Mouse (Mus musculus) liver, embryonic 16.5 days (tissue): ENCODE data around the gene Magi2. TPM values are rescaled to one million over a fixed set of nuclear protein-coding genes. Genes with fewer than 3 reads are reported as not detected.

Experiments used
- ATAC-seq: fragments of 200-750 bp; cut with Nextera tagmentation; 2 replicates; pipeline ENCODE4 v1.8.0; 2017; ENCODE audit warnings: low read depth, mild to moderate bottlenecking, moderate number of reproducible peaks, moderate library complexity
- H3K27ac ChIP-seq: fragments of 300-500 bp; sonication (generic); 2 replicates; pipeline ENCODE4 v1.5.1; 2014; ENCODE audit warnings: mild to moderate bottlenecking, low read length
- H3K27me3 ChIP-seq: fragments of 300-500 bp; sonication (generic); 2 replicates; pipeline ENCODE4 v1.6.1; 2014; ENCODE audit warnings: low read depth, low read length, mixed read lengths; ENCODE audit not compliant: control insufficient read depth, insufficient read depth
- H3K36me3 ChIP-seq: fragments of 300-500 bp; sonication (generic); 2 replicates; pipeline ENCODE4 v1.6.1; 2014; ENCODE audit warnings: mild to moderate bottlenecking; ENCODE audit not compliant: control insufficient read depth, insufficient read depth
- H3K4me1 ChIP-seq: fragments of 300-500 bp; sonication (generic); 2 replicates; pipeline ENCODE4 v1.6.1; 2014; ENCODE audit warnings: low read depth, low read length, mixed read lengths; ENCODE audit not compliant: control insufficient read depth
- H3K4me2 ChIP-seq: fragments of 300-500 bp; sonication (generic); 2 replicates; pipeline ENCODE4 v1.6.1; 2014; ENCODE audit warnings: low read depth, low read length, mixed read lengths
- H3K4me3 ChIP-seq: fragments of 300-500 bp; sonication (generic); 2 replicates; pipeline ENCODE4 v1.5.1; 2014; ENCODE audit warnings: low read depth, mild to moderate bottlenecking, low read length
- H3K9ac ChIP-seq: fragments of 300-500 bp; sonication (generic); 2 replicates; pipeline ENCODE4 v1.6.1; 2014; ENCODE audit warnings: low read depth, low read length
- H3K9me3 ChIP-seq: fragments of 300-500 bp; sonication (generic); replicated peaks from 2 replicates; pipeline ENCODE4 v1.6.1; 2016; ENCODE audit warnings: low read length; ENCODE audit not compliant: control insufficient read depth
- WGBS: fragments of 180-500 bp; shearing (Covaris S2); extraction: QIAGEN DNeasy Blood & Tissue Kit; methylation state at CpG from one replicate; pipeline ENCODE4 v1.1.7; 2014; ENCODE audit not compliant: insufficient replicate concordance; 5-methylcytosine and 5-hydroxymethylcytosine counted together
- polyA plus RNA-seq: library from polyadenylated mRNA; unstranded; fragments of >200 nt; fragmentation: Nextera tagmentation; extraction: Ambion mirVana; gene quantifications from 2 replicates; pipeline ENCODE4 v1.2.1, GENCODE M21; 2015

Gene Magi2
- polyA plus RNA-seq, 1 experiment from 2014 or later, result 0.34 TPM

- Histone ChIP-seq H3K27ac (no peak overlapping the region), H3K4me3 (no peak overlapping the region), H3K36me3 (no peaks in the 10 kb centered on the region), H3K4me1 (no peaks in the 10 kb centered on the region), H3K9ac (no peak overlapping the region), H3K9me3 (no peaks in the 10 kb centered on the region), H3K4me2 (no peak overlapping the region), H3K27me3 (no peaks in the 10 kb centered on the region)
- no peak for ATAC-seq
- WGBS, result 84% methylated on average over 2 of the region's 2 CpGs
These were observed 518.5 kb downstream of the Magi2 start for GRCm38 (mm10) chr5:19745376-19745775.

DNA sequence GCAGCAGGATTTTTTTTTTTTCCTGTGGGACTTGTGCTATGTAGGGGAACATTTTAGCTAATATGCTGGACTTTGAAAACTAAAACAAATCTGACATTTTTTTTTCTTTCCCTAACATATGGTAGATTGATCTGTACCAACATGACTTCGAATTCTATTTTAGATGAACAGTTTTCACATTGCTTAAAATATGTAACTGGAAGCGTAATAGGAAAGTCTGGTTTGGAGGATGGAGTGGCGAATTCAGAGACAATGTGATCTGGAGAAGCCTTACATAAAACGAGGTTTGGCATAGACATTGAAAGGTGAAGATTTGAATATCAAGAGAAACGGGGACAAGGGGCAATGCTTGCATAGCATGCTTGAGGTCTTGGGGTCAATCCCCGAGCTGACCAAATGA lies 519.1 kb downstream of the Magi2 start:
- H3K4me1 ChIP-seq, result no peaks in the 10 kb centered on the region

GRCm38 (mm10) chr5:19746865-19747514 lies 520.2 kb downstream of the Magi2 start:
- no peaks in the 10 kb centered on the region for H3K27me3 ChIP-seq

More for the DNA sequence above, 519.1 kb downstream of the Magi2 start:
- WGBS, result 52% methylated on average over 6 of the region's 6 CpGs
- Histone ChIP-seq H3K4me2 (no peak overlapping the region), H3K36me3 (no peaks in the 10 kb centered on the region), H3K27ac (no peak overlapping the region), H3K27me3 (no peaks in the 10 kb centered on the region), H3K9ac (no peak overlapping the region), H3K9me3 (no peaks in the 10 kb centered on the region), H3K4me3 (no peak overlapping the region)
- no peak for ATAC-seq

DNA sequence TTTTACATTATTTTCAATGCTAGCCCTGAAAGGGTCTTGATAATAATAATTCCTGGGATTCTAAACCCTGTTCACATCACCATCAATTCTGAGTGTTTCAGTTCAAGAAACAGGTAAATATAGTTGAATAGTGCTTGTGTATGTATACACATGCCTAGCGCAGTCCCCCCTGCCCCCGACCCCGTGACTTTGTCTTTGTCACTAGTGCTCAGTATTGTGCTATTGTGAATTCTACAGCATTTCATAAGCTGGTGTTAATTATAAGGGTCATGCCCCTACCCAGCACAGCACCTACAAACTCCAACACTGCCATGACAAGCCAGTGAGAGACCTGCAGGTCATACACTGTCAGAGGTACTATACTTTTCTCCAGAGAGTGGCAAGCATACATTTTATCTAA lies 520.8 kb downstream of the Magi2 start:
- no peak overlapping the region for H3K27ac ChIP-seq
- H3K27me3 ChIP-seq, result no peaks in the 10 kb centered on the region
- WGBS, result 76% methylated on average over 3 of the region's 3 CpGs
- H3K9me3 ChIP-seq, result no peaks in the 10 kb centered on the region
- no peak overlapping the region for H3K4me3 ChIP-seq
- no peaks in the 10 kb centered on the region for H3K36me3 ChIP-seq
- no peaks in the 10 kb centered on the region for H3K4me1 ChIP-seq
- no peak overlapping the region for H3K4me2 ChIP-seq
- H3K9ac ChIP-seq, result no peak overlapping the region
- no peak for ATAC-seq

More at GRCm38 (mm10) chr5:19746865-19747514, 520.2 kb downstream of the Magi2 start:
- Histone ChIP-seq H3K4me2 (no peak overlapping the region), H3K36me3 (no peaks in the 10 kb centered on the region), H3K9ac (no peak overlapping the region), H3K27ac (no peak overlapping the region), H3K4me3 (no peak overlapping the region), H3K9me3 (no peaks in the 10 kb centered on the region), H3K4me1 (no peaks in the 10 kb centered on the region)
- ATAC-seq, result no peak
- 67% methylated on average over 12 of the region's 12 CpGs for WGBS

DNA sequence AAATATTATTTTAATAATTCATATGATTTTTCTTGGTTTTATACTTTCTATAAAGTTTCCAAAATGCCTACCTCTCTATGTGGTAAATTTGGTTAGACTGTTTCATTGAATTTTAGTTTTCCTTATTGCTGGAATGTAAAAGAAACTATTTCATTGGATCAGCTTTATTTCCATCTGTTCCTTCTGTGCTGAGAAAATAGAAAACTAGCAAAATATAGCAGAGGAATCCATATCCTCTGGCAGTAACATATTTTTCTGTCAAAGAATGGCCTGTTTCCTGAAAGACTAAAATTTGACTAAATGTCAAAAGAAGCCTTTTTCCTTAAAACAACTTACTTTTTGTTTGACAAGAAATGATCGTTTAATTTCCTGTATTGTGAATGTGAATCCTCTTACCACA lies 552.4 kb downstream of the Magi2 start:
- no peak overlapping the region for H3K4me3 ChIP-seq
- no peaks in the 10 kb centered on the region for H3K9me3 ChIP-seq
- H3K4me2 ChIP-seq, result no peak overlapping the region
- no peaks in the 10 kb centered on the region for H3K27me3 ChIP-seq
- ATAC-seq, result no peak
- WGBS, result 62% methylated on average over 1 of the region's 1 CpGs
- no peaks in the 10 kb centered on the region for H3K36me3 ChIP-seq
- no peaks in the 10 kb centered on the region for H3K4me1 ChIP-seq
- H3K27ac ChIP-seq, result no peak overlapping the region
- H3K9ac ChIP-seq, result no peak overlapping the region

DNA sequence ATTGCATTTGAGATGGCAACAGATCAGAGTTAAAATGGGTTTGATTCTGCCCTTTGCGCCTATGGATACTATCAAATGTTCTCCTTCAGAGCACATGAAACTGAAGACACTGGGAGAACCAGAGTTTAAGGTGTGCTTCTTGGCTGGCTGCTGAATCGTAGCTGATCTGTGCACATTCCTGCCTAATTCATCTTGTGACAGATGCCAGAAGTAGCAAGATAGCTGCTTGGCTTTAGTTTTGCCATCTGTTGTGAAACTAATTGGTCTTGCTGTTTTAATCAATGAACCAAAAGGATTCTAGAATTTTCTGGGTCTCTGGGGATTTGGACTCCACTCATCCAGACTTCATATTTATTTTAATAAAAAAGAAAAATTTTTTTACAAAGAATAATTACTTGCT lies 553.2 kb downstream of the Magi2 start:
- 52% methylated on average over 2 of the region's 2 CpGs for WGBS
- Histone ChIP-seq H3K4me1 (no peaks in the 10 kb centered on the region), H3K9ac (no peak overlapping the region), H3K36me3 (no peaks in the 10 kb centered on the region), H3K4me2 (no peak overlapping the region), H3K27ac (no peak overlapping the region), H3K27me3 (no peaks in the 10 kb centered on the region), H3K9me3 (no peaks in the 10 kb centered on the region), H3K4me3 (no peak overlapping the region)
- no peak for ATAC-seq

GRCm38 (mm10) chr5:19785320-19785719 lies 558.5 kb downstream of the Magi2 start:
- Histone ChIP-seq H3K9ac (no peak overlapping the region), H3K9me3 (no peaks in the 10 kb centered on the region), H3K36me3 (no peaks in the 10 kb centered on the region), H3K4me2 (no peak overlapping the region), H3K4me3 (no peak overlapping the region), H3K27ac (no peak overlapping the region), H3K27me3 (no peaks in the 10 kb centered on the region), H3K4me1 (no peaks in the 10 kb centered on the region)
- no peak for ATAC-seq

DNA sequence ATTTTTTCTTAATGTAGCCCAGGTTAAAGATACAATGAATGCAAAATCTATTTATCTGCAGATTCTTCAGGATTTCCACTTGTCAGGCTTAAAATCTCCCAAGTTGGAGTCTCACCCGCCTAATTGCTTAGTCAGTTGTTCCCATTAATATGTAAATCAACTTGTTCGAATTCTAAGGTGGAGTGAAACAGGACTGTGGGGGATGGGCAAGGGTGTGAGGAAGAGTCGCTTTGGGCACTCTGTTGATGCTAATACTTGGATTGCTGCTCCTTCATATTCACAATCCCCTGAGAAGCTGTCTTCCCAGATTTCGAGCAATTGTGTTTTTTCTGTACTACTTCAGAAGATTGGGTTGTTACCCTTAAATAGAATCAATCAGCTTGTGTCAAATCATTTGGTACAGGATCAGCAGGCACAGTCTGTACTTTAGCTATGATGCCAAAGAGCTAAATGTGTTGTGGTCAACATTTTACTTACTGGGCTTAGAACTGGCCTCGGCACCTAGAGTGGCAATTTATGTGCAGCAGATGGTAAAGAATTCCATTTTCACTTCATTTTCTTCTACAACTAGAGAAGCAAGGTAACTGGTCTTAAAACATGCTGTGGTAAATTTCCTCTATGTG lies 560.8 kb downstream of the Magi2 start:
- 31% methylated on average over 5 of the region's 5 CpGs for WGBS
- no peak overlapping the region for H3K4me3 ChIP-seq
- ATAC-seq, result no peak

DNA sequence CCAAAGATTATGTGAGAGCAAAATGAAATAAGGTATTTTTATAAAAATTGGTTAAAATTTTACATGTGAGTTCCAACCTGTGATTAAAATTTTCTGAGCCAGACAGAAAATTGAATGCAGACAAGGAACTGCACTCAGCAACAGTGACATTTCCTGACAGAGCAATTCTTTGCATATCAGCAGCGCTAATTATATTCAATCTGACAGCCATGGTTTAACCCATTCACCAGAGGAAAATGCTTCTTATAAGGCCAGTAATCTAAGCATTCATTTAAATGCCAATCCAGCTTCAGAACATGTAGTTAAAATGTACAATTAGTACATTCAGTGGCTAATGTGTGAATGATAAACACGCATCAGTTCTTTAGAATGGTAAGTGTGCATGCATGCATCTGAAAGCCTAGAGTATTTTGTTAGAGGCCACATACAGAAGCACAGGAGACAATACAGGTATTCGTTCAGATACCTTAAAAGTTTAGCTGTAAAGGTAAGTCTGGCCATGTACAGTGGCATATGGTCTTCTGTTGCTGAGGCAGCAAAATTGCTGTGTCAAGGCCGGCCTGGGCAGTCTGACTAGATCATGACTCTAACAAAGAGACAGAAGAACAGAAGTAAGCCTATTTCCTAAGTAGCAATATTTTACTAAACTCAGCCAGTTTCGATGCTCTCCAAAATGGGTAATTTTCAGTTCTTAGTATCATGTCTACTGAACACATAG lies 576.4 kb downstream of the Magi2 start:
- no peaks in the 10 kb centered on the region for H3K36me3 ChIP-seq
- H3K27ac ChIP-seq, result no peak overlapping the region
- 49% methylated on average over 5 of the region's 5 CpGs for WGBS
- no peaks in the 10 kb centered on the region for H3K27me3 ChIP-seq
- H3K9ac ChIP-seq, result no peak overlapping the region
- ATAC-seq, result no peak
- no peak overlapping the region for H3K4me3 ChIP-seq
- H3K9me3 ChIP-seq, result no peaks in the 10 kb centered on the region
- no peaks in the 10 kb centered on the region for H3K4me1 ChIP-seq
- H3K4me2 ChIP-seq, result no peak overlapping the region

More for the DNA sequence above, 560.8 kb downstream of the Magi2 start:
- Histone ChIP-seq H3K9ac (no peak overlapping the region), H3K4me1 (no peaks in the 10 kb centered on the region), H3K36me3 (no peaks in the 10 kb centered on the region), H3K27ac (no peak overlapping the region), H3K4me2 (no peak overlapping the region), H3K9me3 (no peaks in the 10 kb centered on the region), H3K27me3 (no peaks in the 10 kb centered on the region)
